Mouse (Mus musculus): ENCODE measurements at regions not wholly inside any gene's neighbourhood (a gene's known extent, or its start where the extent isn't known, plus 50 kb on each side); places are given as distances from the start of the nearest gene placed in this dataset.

GRCm38 (mm10) chr1:186858285-186858684, 108.9 kb upstream of the D1Pas1 start:
- no peak overlapping the region for H3K9ac ChIP-seq (replicated peaks)
- no peaks in the 10 kb centered on the region for H3K9me3 ChIP-seq
- no peaks in the 10 kb centered on the region for H3K36me3 ChIP-seq
- no peak overlapping the region for H3K27ac ChIP-seq
- no peak overlapping the region for H3K4me3 ChIP-seq (replicated peaks)
- no peak for ATAC-seq (ENCODE audit: insufficient number of reproducible peaks, insufficient read depth, low FRiP score, low TSS enrichment, low read depth)
- no peak overlapping the region for H3K4me2 ChIP-seq
- no peaks in the 10 kb centered on the region for H3K4me1 ChIP-seq (replicated peaks)
- no peaks in the 10 kb centered on the region for H3K27me3 ChIP-seq
- WGBS: 90% methylated on average over 21 of the region's 21 CpGs

GRCm38 (mm10) chr1:186855474-186856036, 106.4 kb upstream of the Rrp15 start:
- H3K27ac ChIP-seq: no peak overlapping the region
- H3K27me3 ChIP-seq: no peaks in the 10 kb centered on the region
- H3K4me1 ChIP-seq (replicated peaks): no peaks in the 10 kb centered on the region
- H3K4me3 ChIP-seq (replicated peaks): no peak overlapping the region
- no peak overlapping the region for H3K4me2 ChIP-seq
- no peak for ATAC-seq (ENCODE audit: insufficient number of reproducible peaks, insufficient read depth, low FRiP score, low TSS enrichment, low read depth)
- 77% methylated on average over 3 of the region's 3 CpGs for WGBS
- no peaks in the 10 kb centered on the region for H3K9me3 ChIP-seq
- no peaks in the 10 kb centered on the region for H3K36me3 ChIP-seq
- H3K9ac ChIP-seq (replicated peaks): no peak overlapping the region

GRCm38 (mm10) chr1:186845256-186845655, 96.1 kb upstream of the Rrp15 start:
- ATAC-seq (ENCODE audit: insufficient number of reproducible peaks, insufficient read depth, low FRiP score, low TSS enrichment, low read depth): no peak
- Histone ChIP-seq H3K4me2 (no peak overlapping the region), H3K27ac (no peak overlapping the region), H3K4me1 (replicated peaks) (no peaks in the 10 kb centered on the region), H3K4me3 (replicated peaks) (no peak overlapping the region), H3K36me3 (no peaks in the 10 kb centered on the region), H3K9me3 (no peaks in the 10 kb centered on the region), H3K9ac (replicated peaks) (no peak overlapping the region), H3K27me3 (peaks cover 14% of the 10 kb centered on the region; the same call in 1 of the 2 replicates)
- 87% methylated on average over 7 of the region's 7 CpGs for WGBS

GRCm38 (mm10) chr1:186833896-186834800, 85.0 kb upstream of the Rrp15 start:
- Histone ChIP-seq H3K4me2 (peak overlapping the region; percentile 91), H3K27me3 (peaks cover 35% of the 10 kb centered on the region), H3K4me3 (replicated peaks) (peak overlapping the region; percentile 42), H3K9me3 (no peaks in the 10 kb centered on the region), H3K27ac (no peak overlapping the region), H3K9ac (replicated peaks) (peak overlapping the region; percentile 45; the same call in 1 of the 2 replicates), H3K36me3 (no peaks in the 10 kb centered on the region), H3K4me1 (replicated peaks) (peaks cover 16% of the 10 kb centered on the region)
- WGBS: under 1% methylated on average over 43 of the region's 43 CpGs
- no peak for ATAC-seq (ENCODE audit: insufficient number of reproducible peaks, insufficient read depth, low FRiP score, low TSS enrichment, low read depth)

GRCm38 (mm10) chr1:186833441-186833895, 84.3 kb upstream of the Rrp15 start:
- Histone ChIP-seq H3K9me3 (no peaks in the 10 kb centered on the region), H3K27me3 (peaks cover 35% of the 10 kb centered on the region), H3K36me3 (no peaks in the 10 kb centered on the region), H3K4me3 (replicated peaks) (peak overlapping the region; percentile 42), H3K4me2 (peak overlapping the region; percentile 91), H3K9ac (replicated peaks) (peak overlapping the region; percentile 53), H3K27ac (no peak overlapping the region), H3K4me1 (replicated peaks) (peaks cover 16% of the 10 kb centered on the region)
- ATAC-seq (ENCODE audit: insufficient number of reproducible peaks, insufficient read depth, low FRiP score, low TSS enrichment, low read depth): no peak
- 1% methylated on average over 17 of the region's 17 CpGs for WGBS

GRCm38 (mm10) chr1:186827773-186828172, 78.6 kb upstream of the Rrp15 start:
- H3K9me3 ChIP-seq: no peaks in the 10 kb centered on the region
- no peaks in the 10 kb centered on the region for H3K4me1 ChIP-seq (replicated peaks)
- H3K27ac ChIP-seq: no peak overlapping the region
- no peak overlapping the region for H3K4me3 ChIP-seq (replicated peaks)
- no peaks in the 10 kb centered on the region for H3K36me3 ChIP-seq
- 28% methylated on average over 3 of the region's 3 CpGs for WGBS
- no peak overlapping the region for H3K9ac ChIP-seq (replicated peaks)
- H3K4me2 ChIP-seq: no peak overlapping the region
- no peak for ATAC-seq (ENCODE audit: insufficient number of reproducible peaks, insufficient read depth, low FRiP score, low TSS enrichment, low read depth)
- H3K27me3 ChIP-seq: peaks cover 10% of the 10 kb centered on the region

GRCm38 (mm10) chr1:186808192-186808960, 59.2 kb upstream of the Rrp15 start:
- WGBS: 56% methylated on average over 19 of the region's 19 CpGs
- Histone ChIP-seq H3K9me3 (no peaks in the 10 kb centered on the region), H3K27me3 (peaks cover 10% of the 10 kb centered on the region; the same call in 1 of the 2 replicates), H3K4me1 (replicated peaks) (no peaks in the 10 kb centered on the region; the same call in 1 of the 2 replicates), H3K27ac (no peak overlapping the region), H3K9ac (replicated peaks) (no peak overlapping the region), H3K4me2 (peak overlapping the region; percentile 13), H3K4me3 (replicated peaks) (no peak overlapping the region), H3K36me3 (no peaks in the 10 kb centered on the region)
- no peak for ATAC-seq (ENCODE audit: insufficient number of reproducible peaks, insufficient read depth, low FRiP score, low TSS enrichment, low read depth)

GRCm38 (mm10) chr1:186804451-186804850, 55.3 kb upstream of the Rrp15 start:
- Histone ChIP-seq H3K9me3 (no peaks in the 10 kb centered on the region), H3K27me3 (0 out of 2 replicates have a peak, but pooled peaks cover 6% of the 10 kb centered on the region), H3K9ac (replicated peaks) (no peak overlapping the region), H3K27ac (no peak overlapping the region), H3K4me1 (replicated peaks) (peaks cover 6% of the 10 kb centered on the region; the same call in 1 of the 2 replicates), H3K4me2 (no peak overlapping the region), H3K36me3 (no peaks in the 10 kb centered on the region), H3K4me3 (replicated peaks) (no peak overlapping the region)
- no peak for ATAC-seq (ENCODE audit: insufficient number of reproducible peaks, insufficient read depth, low FRiP score, low TSS enrichment, low read depth)
- WGBS: 89% methylated on average over 5 of the region's 5 CpGs
